Mouse (Mus musculus) embryo, embryonic 9.5 days (tissue): ENCODE measurements around the gene Lce1k.
"Not testable (repeated sequence)": the region's sequence is repeated elsewhere in the genome, so short reads cannot be mapped to it uniquely, and the experiment has no call there.

Experiments
- DNase-seq: peaks from one replicate; pipeline ENCODE4 v3.0.0-alpha.2; 2017; ENCODE audit errors: extremely low spot score

The Lce1k gene

DNA sequence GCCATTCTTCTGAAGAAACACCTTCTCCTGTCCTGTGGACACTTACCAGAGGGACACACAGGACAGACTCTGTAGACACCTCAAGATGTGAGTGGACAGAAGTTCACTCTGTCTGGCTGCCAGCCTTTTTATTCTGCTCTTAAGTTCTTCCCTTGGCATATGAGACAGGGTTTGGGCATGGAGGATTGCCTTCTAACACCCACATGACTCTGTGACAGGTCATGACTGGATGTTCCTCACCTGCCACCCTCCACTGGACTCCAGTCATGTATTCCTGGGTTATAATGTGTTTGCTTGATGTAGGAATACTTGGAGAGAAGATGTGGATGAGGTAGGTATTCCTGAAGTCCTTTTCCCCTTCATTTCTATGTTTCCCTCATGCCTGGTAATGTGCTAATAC, at the start of gene Lce1k:
Gene Lce1k, minus strand, starts transcription at position 101 of the 400 bp plus-strand sequence.
- no peak for DNase-seq

GRCm38 (mm10) chr3:92851186-92851585, 43.5 kb upstream of the Lce1k start, which contains the start of gene Lce1l:
Gene Lce1l, minus strand, starts transcription at chr3:92851286.
- DNase-seq = no peak

DNA sequence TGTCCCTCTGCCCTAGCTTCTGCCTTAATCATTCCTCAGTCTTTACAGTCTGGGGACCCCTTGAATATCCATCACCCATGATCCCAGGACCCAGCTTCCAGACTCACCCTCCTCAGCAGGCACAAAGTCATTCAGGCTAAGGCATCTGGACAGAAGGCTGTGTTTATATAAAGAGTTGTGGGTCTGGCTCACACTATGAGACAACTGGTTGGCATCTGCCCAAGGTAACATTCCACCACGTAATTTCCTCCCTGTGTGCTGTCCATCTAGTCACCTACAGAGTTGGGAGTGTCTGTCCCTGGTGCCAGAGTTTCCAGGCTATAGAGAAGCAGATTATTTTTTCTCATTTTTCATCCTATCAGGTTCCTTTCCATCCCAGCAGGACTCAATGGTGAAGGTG, 19.4 kb upstream of the Lce1k start, which contains the start of gene Kprp:
Gene Kprp, minus strand, starts transcription at position 140 of the 400 bp plus-strand sequence.
- no peak for DNase-seq

DNA sequence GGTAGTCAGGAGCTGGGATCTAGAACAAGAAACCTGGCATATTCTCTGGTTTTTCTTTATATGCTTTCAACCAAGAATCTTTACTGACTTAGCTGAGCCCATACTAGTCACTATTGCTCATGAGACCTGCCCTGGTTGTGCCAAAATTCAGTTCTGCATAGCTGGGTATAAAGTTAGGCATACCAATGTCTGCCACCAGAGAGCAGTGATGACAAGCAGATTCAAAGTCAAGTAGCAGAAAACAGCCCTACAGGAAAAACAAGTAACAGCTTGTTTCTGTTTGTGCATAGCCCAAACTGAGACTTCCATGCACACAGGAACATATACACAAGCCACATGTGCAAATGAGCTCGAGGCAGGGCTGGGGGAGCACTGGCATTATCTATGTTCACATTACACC, 18.1 kb upstream of the Lce1k start:
- DNase-seq = no peak

DNA sequence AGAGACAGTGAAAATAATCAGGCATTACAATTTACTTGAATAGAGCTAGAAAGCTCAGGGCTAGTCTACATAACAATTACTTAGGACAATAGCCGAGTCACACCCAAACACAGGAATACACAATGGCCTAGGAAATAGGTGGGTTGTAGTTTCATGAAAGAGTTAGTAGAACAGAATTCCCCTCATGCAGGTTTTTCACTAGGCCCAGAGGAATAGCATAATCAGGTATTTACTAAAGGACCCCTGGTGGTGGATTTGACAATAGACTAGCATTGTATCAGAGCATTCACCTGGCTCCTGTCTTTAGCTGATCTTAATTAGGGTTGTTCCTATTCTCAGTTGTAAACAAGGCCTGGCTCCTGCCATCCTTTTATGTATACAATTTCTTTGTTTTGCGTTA, 8.3 kb upstream of the Lce1k start:
- not testable (repeated sequence) for DNase-seq

GRCm38 (mm10) chr3:92815581-92815980, 7.9 kb upstream of the Lce1k start:
- no peak for DNase-seq

GRCm38 (mm10) chr3:92790414-92790813, 17.3 kb downstream of the Lce1k start, which contains the start of gene Lce1j:
Gene Lce1j, minus strand, starts transcription at chr3:92790514.
- DNase-seq = no peak

DNA sequence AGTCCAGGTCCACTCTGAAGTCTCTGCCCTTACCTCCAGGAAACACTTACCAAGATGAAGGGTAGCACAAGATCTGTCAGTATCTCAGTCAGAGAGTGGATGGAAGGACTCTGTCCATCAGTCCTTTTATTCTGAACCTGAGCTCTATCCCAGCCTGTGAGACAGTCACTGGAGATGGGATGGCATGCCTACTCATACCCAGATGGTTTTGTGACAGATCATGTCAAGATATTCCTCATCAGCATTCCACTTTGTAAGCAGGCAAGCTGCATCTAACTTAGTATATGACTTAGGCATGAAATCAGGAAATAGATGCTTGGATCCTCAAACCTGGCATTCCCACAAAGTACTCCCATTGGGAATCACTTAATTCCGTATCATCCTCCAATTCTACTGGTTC, 28.9 kb downstream of the Lce1k start, which contains the start of gene Lce1i:
Gene Lce1i, minus strand, starts transcription at position 101 of the 400 bp plus-strand sequence.
- DNase-seq = no peak

DNA sequence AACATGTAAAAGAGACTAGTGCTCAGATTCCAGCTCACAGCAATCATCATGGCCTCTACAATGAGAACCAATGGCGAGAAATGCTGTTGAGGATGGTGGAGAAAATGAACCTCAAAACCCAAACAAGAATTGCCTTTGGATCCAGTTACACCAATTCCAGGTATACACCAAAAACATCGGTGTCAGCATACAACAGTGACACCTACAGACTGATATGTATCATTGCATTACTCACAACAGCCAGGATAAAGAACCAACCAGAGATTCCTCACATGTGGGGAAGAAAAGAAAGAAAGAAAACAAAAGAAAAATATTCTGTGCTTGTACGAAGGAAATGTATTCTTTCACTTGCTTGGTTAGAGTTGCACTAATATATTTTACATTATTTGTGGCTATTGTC, 36.1 kb downstream of the Lce1k start:
- DNase-seq = peak; percentile 9

- DNase-seq = no peak
Measured at GRCm38 (mm10) chr3:92764965-92765364, 42.7 kb downstream of the Lce1k start, which contains the start of gene Lce1h. Gene Lce1h, minus strand, starts transcription at chr3:92765065.
